26 mouse cellular contexts compared by ENCODE assay signal in genomic region chr6:22013394-22013793, GRCm38 (mm10).
"Had no signal": no experiment of that assay in that cellular context is flagged by ENCODE, and none has a peak within 500 bp of the region (broad histone marks: within the 10 kb centered on the region; RNA-seq: fewer than 3 reads in every experiment).

No protein-coding gene starts in this region.

- H3K27me3 ChIP-seq: heart, embryonic 13.5 days; heart, embryonic 15.5 days; hindbrain, embryonic 12.5 days; intestine, embryonic 15.5 days; limb, embryonic 12.5 days had no signal

- H3K27ac ChIP-seq: heart, adult 2 months; heart, embryonic 13.5 days; heart, embryonic 15.5 days; hindbrain, embryonic 10.5 days; hindbrain, embryonic 12.5 days; hindbrain, embryonic 14.5 days; intestine, embryonic 15.5 days; layer of hippocampus, adult 2 months; left cerebral cortex, adult 2 months; limb, embryonic 12.5 days; liver, embryonic 14.5 days had no signal

- DNase-seq: gastrocnemius, postnatal 10 days; gastrocnemius, postnatal 25 days; heart, adult 2 months; heart, postnatal 14 days; heart, postnatal 36 days; kidney, adult 18-20 months; kidney, adult 8-10 months; kidney, postnatal 10 days; kidney, postnatal 25 days; kidney, postnatal 4 days; liver had no signal

- H3K36me3 ChIP-seq: heart, embryonic 13.5 days; heart, embryonic 15.5 days; hindbrain, embryonic 10.5 days; hindbrain, embryonic 12.5 days; intestine, embryonic 15.5 days had no signal

- H3K9me3 ChIP-seq: heart, embryonic 13.5 days; heart, embryonic 15.5 days; hindbrain, embryonic 10.5 days; hindbrain, embryonic 12.5 days; intestine, embryonic 15.5 days; limb, embryonic 10.5 days; limb, embryonic 12.5 days had no signal

- H3K4me2 ChIP-seq: heart, embryonic 11.5 days; heart, embryonic 13.5 days; heart, embryonic 15.5 days; hindbrain, embryonic 12.5 days; hindbrain, embryonic 14.5 days; intestine, embryonic 15.5 days; limb, embryonic 12.5 days had no signal

- ATAC-seq: hindbrain, embryonic 16.5 days; inflammation-experienced regulatory T-cells, adult 6 months; intestine, embryonic 15.5 days; intestine, postnatal 0 days had no signal

- H3K4me3 ChIP-seq: heart, adult 2 months; heart, embryonic 13.5 days; heart, embryonic 15.5 days; hindbrain, embryonic 10.5 days; hindbrain, embryonic 12.5 days; intestine, embryonic 15.5 days; layer of hippocampus, adult 2 months; left cerebral cortex, adult 2 months; limb, embryonic 10.5 days; limb, embryonic 12.5 days had no signal

- H3K4me1 ChIP-seq: hindbrain, embryonic 10.5 days; hindbrain, embryonic 12.5 days; intestine, embryonic 15.5 days had no signal

- H3K9ac ChIP-seq: heart, embryonic 13.5 days; heart, embryonic 15.5 days; hindbrain, embryonic 12.5 days; hindbrain, embryonic 14.5 days; intestine, embryonic 15.5 days; limb, embryonic 12.5 days; liver, embryonic 14.5 days had no signal
